Mouse (Mus musculus): Measurements from ENCODE around the gene Col15a1. TPM values are rescaled to one million over a fixed set of nuclear protein-coding genes. Genes with fewer than 3 reads are reported as not detected.

The Col15a1 gene
- polyA plus RNA-seq, 1 experiment from 2014 or later = 5.9 TPM

DNA sequence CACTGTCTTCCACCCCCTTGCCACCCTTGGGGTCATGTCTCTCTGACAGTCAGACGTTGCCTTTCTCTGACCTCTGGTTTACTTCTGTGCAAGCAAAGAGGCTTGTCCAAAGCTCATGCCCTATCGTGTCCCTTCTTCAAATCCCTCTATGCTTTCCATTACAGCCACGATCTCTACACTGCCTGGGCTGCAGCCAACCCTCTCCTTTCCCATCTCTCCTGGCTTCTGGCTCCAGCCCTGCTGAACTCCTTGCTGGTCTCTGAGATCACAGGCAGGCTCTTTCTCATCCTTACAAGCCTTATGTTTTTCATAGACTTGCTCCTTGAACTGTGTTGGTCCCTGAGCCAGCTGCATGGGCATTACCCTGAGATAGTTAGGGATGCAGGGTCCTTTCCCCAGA lies 14.2 kb downstream of the Col15a1 start:
- Histone ChIP-seq H3K4me1 (replicated peaks; ENCODE audit: control insufficient read depth, insufficient read depth, low read length) (no peaks in the 10 kb centered on the region), H3K27ac (ENCODE audit: low read depth, low read length) (no peak overlapping the region), H3K4me3 (ENCODE audit: low read depth, low read length) (no peak overlapping the region), H3K27me3 (ENCODE audit: control insufficient read depth, insufficient read depth, low read length) (no peaks in the 10 kb centered on the region), H3K4me2 (replicated peaks; ENCODE audit: low read depth, low read length) (no peak overlapping the region), H3K9ac (ENCODE audit: low read depth, low read length) (no peak overlapping the region), H3K9me3 (ENCODE audit: control insufficient read depth, low read length) (no peaks in the 10 kb centered on the region), H3K36me3 (ENCODE audit: control insufficient read depth, insufficient read depth, low read length) (no peaks in the 10 kb centered on the region)
- 80% methylated on average over 3 of the region's 3 CpGs for WGBS
- no peak for ATAC-seq (ENCODE audit: low FRiP score)
- DNase-seq (ENCODE audit: low spot score) = no peak

DNA sequence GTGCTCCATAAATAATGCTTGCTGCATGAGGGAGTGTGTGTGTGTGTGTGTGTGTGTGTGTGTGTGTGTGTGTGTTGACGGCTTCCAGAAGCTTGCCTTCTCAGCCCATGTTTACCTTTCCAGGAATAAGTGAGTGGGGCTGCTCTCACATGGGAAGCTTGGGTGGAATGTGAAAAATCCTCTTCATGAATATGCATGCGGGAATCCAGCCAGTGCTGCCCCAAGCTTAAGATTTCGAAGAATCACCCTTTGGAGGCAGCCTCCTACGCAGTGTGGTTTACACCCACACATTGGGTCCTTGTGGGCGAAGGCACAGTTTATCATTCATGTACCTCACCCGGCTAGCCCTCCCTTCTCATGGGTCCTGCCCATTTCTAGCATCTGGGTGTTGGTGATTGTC lies 18.0 kb downstream of the Col15a1 start:
- no peaks in the 10 kb centered on the region for H3K27me3 ChIP-seq (ENCODE audit: control insufficient read depth, insufficient read depth, low read length)
- DNase-seq (ENCODE audit: low spot score) = no peak
- H3K4me3 ChIP-seq (ENCODE audit: low read depth, low read length) = no peak overlapping the region
- H3K4me1 ChIP-seq (replicated peaks; ENCODE audit: control insufficient read depth, insufficient read depth, low read length) = no peaks in the 10 kb centered on the region
- H3K4me2 ChIP-seq (replicated peaks; ENCODE audit: low read depth, low read length) = no peak overlapping the region
- 80% methylated on average over 6 of the region's 6 CpGs for WGBS
- no peak overlapping the region for H3K9ac ChIP-seq (ENCODE audit: low read depth, low read length)
- no peak for ATAC-seq (ENCODE audit: low FRiP score)
- H3K27ac ChIP-seq (ENCODE audit: low read depth, low read length) = no peak overlapping the region
- H3K9me3 ChIP-seq (ENCODE audit: control insufficient read depth, low read length) = no peaks in the 10 kb centered on the region
- H3K36me3 ChIP-seq (ENCODE audit: control insufficient read depth, insufficient read depth, low read length) = no peaks in the 10 kb centered on the region

DNA sequence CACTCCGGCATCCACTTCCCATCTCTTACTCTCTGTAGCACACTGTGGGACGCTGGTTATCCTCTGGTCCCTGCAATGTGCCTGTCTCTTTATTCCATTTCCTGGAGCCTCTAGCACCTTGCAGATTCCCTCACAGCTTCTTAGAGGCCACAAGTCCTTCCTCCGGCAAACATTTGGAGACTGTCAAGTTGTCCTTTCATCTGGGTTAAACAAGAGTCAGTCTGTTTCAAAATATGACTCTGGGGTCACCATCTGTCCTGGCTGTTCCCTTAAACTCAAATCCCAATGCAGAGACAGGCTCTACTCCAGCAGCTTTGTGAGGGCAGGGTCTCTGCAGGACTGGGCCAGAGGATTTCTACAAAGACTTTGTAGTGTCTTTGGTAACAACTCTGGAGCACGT lies 19.1 kb downstream of the Col15a1 start:
- ATAC-seq (ENCODE audit: low FRiP score) (no peak), DNase-seq (ENCODE audit: low spot score) (no peak)
- Histone ChIP-seq H3K27me3 (ENCODE audit: control insufficient read depth, insufficient read depth, low read length) (no peaks in the 10 kb centered on the region), H3K9me3 (ENCODE audit: control insufficient read depth, low read length) (no peaks in the 10 kb centered on the region), H3K9ac (ENCODE audit: low read depth, low read length) (no peak overlapping the region), H3K4me1 (replicated peaks; ENCODE audit: control insufficient read depth, insufficient read depth, low read length) (no peaks in the 10 kb centered on the region), H3K4me2 (replicated peaks; ENCODE audit: low read depth, low read length) (no peak overlapping the region), H3K4me3 (ENCODE audit: low read depth, low read length) (no peak overlapping the region), H3K27ac (ENCODE audit: low read depth, low read length) (no peak overlapping the region), H3K36me3 (ENCODE audit: control insufficient read depth, insufficient read depth, low read length) (no peaks in the 10 kb centered on the region)
- 81% methylated on average over 4 of the region's 4 CpGs for WGBS

DNA sequence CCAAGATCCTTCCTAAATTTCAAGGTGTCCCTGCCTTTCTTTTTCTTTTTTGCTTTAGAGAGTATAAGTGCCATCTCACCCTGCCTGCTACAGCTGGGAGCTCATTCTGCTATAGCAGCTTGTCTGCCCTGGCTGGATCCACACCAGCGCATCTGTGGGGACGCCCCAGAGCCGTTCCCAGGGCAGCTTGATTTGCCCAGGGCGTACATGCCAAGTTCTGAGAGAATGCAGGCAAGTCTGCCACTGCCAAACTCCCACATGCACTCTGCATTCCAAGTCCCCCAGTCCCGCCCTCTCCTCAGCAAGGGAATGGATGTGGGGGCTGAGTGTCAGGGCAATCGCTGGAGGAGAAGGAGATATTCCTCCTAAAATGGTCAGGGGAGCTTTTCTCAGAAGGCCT lies 19.8 kb downstream of the Col15a1 start:
- Histone ChIP-seq H3K9me3 (ENCODE audit: control insufficient read depth, low read length) (no peaks in the 10 kb centered on the region), H3K9ac (ENCODE audit: low read depth, low read length) (no peak overlapping the region), H3K4me1 (replicated peaks; ENCODE audit: control insufficient read depth, insufficient read depth, low read length) (no peaks in the 10 kb centered on the region), H3K36me3 (ENCODE audit: control insufficient read depth, insufficient read depth, low read length) (no peaks in the 10 kb centered on the region), H3K27ac (ENCODE audit: low read depth, low read length) (no peak overlapping the region), H3K4me2 (replicated peaks; ENCODE audit: low read depth, low read length) (no peak overlapping the region), H3K27me3 (ENCODE audit: control insufficient read depth, insufficient read depth, low read length) (no peaks in the 10 kb centered on the region), H3K4me3 (ENCODE audit: low read depth, low read length) (no peak overlapping the region)
- WGBS = 71% methylated on average over 6 of the region's 6 CpGs
- no peak for DNase-seq (ENCODE audit: low spot score)
- no peak for ATAC-seq (ENCODE audit: low FRiP score)

DNA sequence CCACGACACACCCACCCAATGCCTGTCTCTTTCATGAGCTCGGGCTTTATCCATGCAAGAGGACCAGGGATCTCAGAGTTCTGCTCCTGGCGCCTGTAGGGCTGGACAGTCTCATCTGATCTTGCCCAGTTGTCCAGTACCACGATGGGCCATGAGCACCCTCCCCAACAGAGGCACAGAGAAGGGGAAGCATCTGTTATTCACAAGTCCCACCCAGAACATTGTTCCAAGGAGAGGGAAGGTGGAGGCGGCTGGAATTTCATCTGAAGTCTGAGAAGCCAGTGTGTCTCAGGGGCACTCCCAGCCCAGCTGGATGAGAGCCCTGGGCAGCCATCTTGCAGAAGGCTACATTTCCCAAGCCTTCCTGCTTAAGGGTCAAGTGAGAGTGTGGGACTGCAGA lies 21.0 kb downstream of the Col15a1 start:
- Histone ChIP-seq H3K4me1 (replicated peaks; ENCODE audit: control insufficient read depth, insufficient read depth, low read length) (no peaks in the 10 kb centered on the region), H3K36me3 (ENCODE audit: control insufficient read depth, insufficient read depth, low read length) (no peaks in the 10 kb centered on the region), H3K9me3 (ENCODE audit: control insufficient read depth, low read length) (no peaks in the 10 kb centered on the region), H3K9ac (ENCODE audit: low read depth, low read length) (no peak overlapping the region), H3K4me2 (replicated peaks; ENCODE audit: low read depth, low read length) (no peak overlapping the region), H3K4me3 (ENCODE audit: low read depth, low read length) (no peak overlapping the region), H3K27me3 (ENCODE audit: control insufficient read depth, insufficient read depth, low read length) (no peaks in the 10 kb centered on the region), H3K27ac (ENCODE audit: low read depth, low read length) (no peak overlapping the region)
- 84% methylated on average over 5 of the region's 5 CpGs for WGBS
- DNase-seq (ENCODE audit: low spot score) (no peak), ATAC-seq (ENCODE audit: low FRiP score) (no peak)

DNA sequence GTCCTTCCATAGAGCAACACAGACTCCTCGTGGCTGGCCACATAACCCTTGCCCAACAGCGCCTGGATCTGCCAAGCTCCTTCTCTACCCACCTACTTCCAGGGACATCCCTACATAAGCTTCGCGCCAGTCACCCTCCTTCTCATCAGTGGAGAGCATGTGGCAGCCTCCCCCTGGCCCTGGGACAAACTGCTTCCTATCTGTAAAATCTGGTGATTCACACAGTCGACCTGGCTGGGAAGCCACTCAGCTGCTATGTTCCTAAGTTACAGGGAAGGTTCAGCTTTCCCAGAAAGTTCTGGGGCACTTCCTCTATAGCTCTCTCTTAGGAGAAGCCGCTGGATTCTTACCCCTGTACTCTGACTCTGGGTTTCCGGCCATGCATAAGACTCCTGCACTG lies 22.5 kb downstream of the Col15a1 start:
- Histone ChIP-seq H3K4me2 (replicated peaks; ENCODE audit: low read depth, low read length) (no peak overlapping the region), H3K27me3 (ENCODE audit: control insufficient read depth, insufficient read depth, low read length) (no peaks in the 10 kb centered on the region), H3K36me3 (ENCODE audit: control insufficient read depth, insufficient read depth, low read length) (no peaks in the 10 kb centered on the region), H3K27ac (ENCODE audit: low read depth, low read length) (no peak overlapping the region), H3K4me3 (ENCODE audit: low read depth, low read length) (no peak overlapping the region), H3K9me3 (ENCODE audit: control insufficient read depth, low read length) (no peaks in the 10 kb centered on the region), H3K9ac (ENCODE audit: low read depth, low read length) (no peak overlapping the region), H3K4me1 (replicated peaks; ENCODE audit: control insufficient read depth, insufficient read depth, low read length) (no peaks in the 10 kb centered on the region; the same call in 1 of the 2 replicates)
- DNase-seq (ENCODE audit: low spot score) (no peak), ATAC-seq (ENCODE audit: low FRiP score) (no peak)
- 90% methylated on average over 7 of the region's 7 CpGs for WGBS

DNA sequence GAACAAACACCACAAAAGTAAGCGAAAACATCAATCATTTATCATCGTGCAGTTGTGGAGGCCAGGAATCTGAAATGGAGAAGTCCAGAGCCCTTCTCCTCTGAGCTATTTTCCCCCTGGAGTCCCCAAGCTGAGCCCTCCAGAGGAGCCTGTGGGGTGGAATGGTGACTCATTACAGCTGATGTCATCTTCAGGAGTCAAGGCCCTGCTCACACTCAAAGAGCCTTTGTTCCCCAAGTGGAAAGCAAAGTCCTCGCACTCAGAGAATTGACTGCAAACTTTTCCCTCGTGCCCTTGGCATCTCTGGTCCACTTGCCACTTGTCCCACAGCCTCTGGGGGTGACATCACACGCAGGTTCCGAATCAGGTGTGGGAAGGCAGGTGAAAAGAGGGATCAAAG lies 23.4 kb downstream of the Col15a1 start:
- no peak overlapping the region for H3K27ac ChIP-seq (ENCODE audit: low read depth, low read length)
- no peaks in the 10 kb centered on the region; the same call in 1 of the 2 replicates for H3K4me1 ChIP-seq (replicated peaks; ENCODE audit: control insufficient read depth, insufficient read depth, low read length)
- no peak for DNase-seq (ENCODE audit: low spot score)
- H3K9ac ChIP-seq (ENCODE audit: low read depth, low read length) = no peak overlapping the region
- no peak overlapping the region for H3K4me2 ChIP-seq (replicated peaks; ENCODE audit: low read depth, low read length)
- 80% methylated on average over 6 of the region's 6 CpGs for WGBS
- H3K36me3 ChIP-seq (ENCODE audit: control insufficient read depth, insufficient read depth, low read length) = no peaks in the 10 kb centered on the region
- no peak overlapping the region for H3K4me3 ChIP-seq (ENCODE audit: low read depth, low read length)
- no peaks in the 10 kb centered on the region for H3K27me3 ChIP-seq (ENCODE audit: control insufficient read depth, insufficient read depth, low read length)
- H3K9me3 ChIP-seq (ENCODE audit: control insufficient read depth, low read length) = no peaks in the 10 kb centered on the region
- no peak for ATAC-seq (ENCODE audit: low FRiP score)

DNA sequence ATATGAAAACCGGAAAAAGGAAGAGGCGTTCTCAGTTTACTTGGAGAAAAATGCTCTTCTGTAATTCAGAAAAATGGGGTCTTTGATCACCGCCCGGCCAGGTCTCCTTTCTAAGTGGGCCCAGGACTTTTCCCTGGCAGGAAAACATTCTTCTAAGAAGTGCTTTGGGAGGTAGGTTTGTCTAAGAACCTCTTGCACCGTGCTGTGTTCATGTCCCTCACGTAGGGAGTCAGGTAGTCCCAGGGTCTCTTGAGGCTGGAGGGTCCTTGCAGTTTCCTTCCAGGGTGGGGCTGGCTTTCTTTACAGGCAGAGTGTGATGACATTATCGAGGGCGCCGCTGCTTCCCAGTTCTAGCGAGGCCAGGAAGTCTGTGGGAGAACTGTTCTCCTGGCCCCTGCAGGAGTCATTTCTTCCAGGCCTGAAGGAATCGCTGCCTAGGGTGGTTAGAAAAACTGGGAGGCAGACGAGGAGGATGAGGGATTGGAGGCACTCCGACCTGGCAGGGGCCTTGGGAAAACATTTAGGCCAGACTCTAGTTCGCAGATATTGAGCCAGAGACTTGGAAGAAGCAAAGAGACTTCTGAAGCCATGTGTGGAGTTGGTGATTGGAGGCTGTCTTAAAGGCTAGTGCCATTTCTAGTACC lies 25.4 kb downstream of the Col15a1 start:
- Histone ChIP-seq H3K9ac (ENCODE audit: low read depth, low read length) (no peak overlapping the region), H3K4me2 (replicated peaks; ENCODE audit: low read depth, low read length) (no peak overlapping the region), H3K27me3 (ENCODE audit: control insufficient read depth, insufficient read depth, low read length) (no peaks in the 10 kb centered on the region), H3K9me3 (ENCODE audit: control insufficient read depth, low read length) (no peaks in the 10 kb centered on the region), H3K4me1 (replicated peaks; ENCODE audit: control insufficient read depth, insufficient read depth, low read length) (no peaks in the 10 kb centered on the region; the same call in none of the 2 replicates), H3K36me3 (ENCODE audit: control insufficient read depth, insufficient read depth, low read length) (no peaks in the 10 kb centered on the region), H3K4me3 (ENCODE audit: low read depth, low read length) (no peak overlapping the region), H3K27ac (ENCODE audit: low read depth, low read length) (no peak overlapping the region)
- ATAC-seq (ENCODE audit: low FRiP score) = no peak
- WGBS = 75% methylated on average over 14 of the region's 14 CpGs
- DNase-seq (ENCODE audit: low spot score) = no peak

DNA sequence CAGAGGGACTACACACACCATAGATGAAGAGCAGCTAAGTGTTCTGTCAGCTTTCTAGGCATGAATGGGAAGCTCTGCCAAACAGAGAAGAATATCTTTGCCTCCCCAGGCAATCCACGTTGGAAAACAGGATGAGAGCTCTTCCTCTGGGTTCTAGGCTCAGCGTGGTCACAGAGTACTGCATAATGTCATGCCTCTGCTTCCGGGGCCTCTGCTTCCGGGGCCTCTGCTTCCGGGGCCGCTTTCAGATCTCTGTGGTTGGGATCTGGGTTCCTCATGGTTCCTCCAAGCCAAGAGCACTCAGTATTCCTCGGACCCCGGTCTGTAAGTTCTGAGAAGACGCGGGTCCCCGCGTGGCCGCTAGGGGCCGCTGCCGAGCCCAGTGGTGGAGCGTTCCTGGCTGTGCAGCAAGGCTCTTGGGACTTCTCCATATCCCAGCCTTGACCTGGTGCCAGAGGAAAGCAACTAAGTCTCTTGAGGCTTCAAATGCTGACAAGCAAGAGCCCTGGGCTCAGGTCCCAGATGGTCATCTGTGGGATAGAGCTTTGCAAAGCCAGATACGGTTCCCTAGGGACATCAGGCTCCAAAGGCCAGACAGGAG lies 26.8 kb downstream of the Col15a1 start:
- H3K4me2 ChIP-seq (replicated peaks; ENCODE audit: low read depth, low read length) = no peak overlapping the region
- WGBS = 31% methylated on average over 17 of the region's 17 CpGs
- DNase-seq (ENCODE audit: low spot score) = peak; percentile 82
- no peak overlapping the region for H3K27ac ChIP-seq (ENCODE audit: low read depth, low read length)
- H3K27me3 ChIP-seq (ENCODE audit: control insufficient read depth, insufficient read depth, low read length) = no peaks in the 10 kb centered on the region
- H3K4me3 ChIP-seq (ENCODE audit: low read depth, low read length) = no peak overlapping the region
- no peaks in the 10 kb centered on the region; the same call in none of the 2 replicates for H3K4me1 ChIP-seq (replicated peaks; ENCODE audit: control insufficient read depth, insufficient read depth, low read length)
- no peak overlapping the region for H3K9ac ChIP-seq (ENCODE audit: low read depth, low read length)
- no peaks in the 10 kb centered on the region for H3K36me3 ChIP-seq (ENCODE audit: control insufficient read depth, insufficient read depth, low read length)
- peak; percentile 45; the same call in 1 of the 2 replicates for ATAC-seq (ENCODE audit: low FRiP score)
- H3K9me3 ChIP-seq (ENCODE audit: control insufficient read depth, low read length) = no peaks in the 10 kb centered on the region
